In genomic region chr10:42511184-42512135, GRCm38 (mm10) we compare ENCODE assay signal across 1 mouse cellular context.
TF ChIP-seq lines count a peak whose summit lies in the region.

No protein-coding gene starts in this region.

TF ChIP-seq in MEL, 35 proteins besides CTCF, POLR2A, EP300 and RAD21 (continued from another document):
- peak; percentile 97 for TF ChIP-seq TBP (IDR thresholded peaks at IDR 0.05; ENCODE audit: low read depth, low read length)
- no peak for TF ChIP-seq HCFC1 (IDR thresholded peaks at IDR 0.05; ENCODE audit: low read depth, low read length)
